Mouse (Mus musculus) layer of hippocampus, postnatal 25 days (tissue): ENCODE measurements around the gene Sox8. TPM values are rescaled to one million over a fixed set of nuclear protein-coding genes. Genes with fewer than 3 reads are reported as not detected.

Source experiments
- DNase-seq, 2 experiments: peaks; one replicate each; pipeline ENCODE4 v3.0.0; 2022; ENCODE audit warnings: mixed read lengths in 2 of 2, low spot score in 1 of 2; ENCODE audit errors: extremely low spot score in 1 of 2
- total RNA-seq, 2 experiments: library from RNA; stranded (reverse); gene quantifications; 2 replicates each; pipeline ENCODE4 v1.2.3; 2021

Sox8 gene
- total RNA-seq, 2 experiments from 2014 or later: 61.9 to 67.1 TPM

GRCm38 (mm10) chr17:25583099-25583498 lies 12.6 kb upstream of the Sox8 start:
- DNase-seq: no peak

DNA sequence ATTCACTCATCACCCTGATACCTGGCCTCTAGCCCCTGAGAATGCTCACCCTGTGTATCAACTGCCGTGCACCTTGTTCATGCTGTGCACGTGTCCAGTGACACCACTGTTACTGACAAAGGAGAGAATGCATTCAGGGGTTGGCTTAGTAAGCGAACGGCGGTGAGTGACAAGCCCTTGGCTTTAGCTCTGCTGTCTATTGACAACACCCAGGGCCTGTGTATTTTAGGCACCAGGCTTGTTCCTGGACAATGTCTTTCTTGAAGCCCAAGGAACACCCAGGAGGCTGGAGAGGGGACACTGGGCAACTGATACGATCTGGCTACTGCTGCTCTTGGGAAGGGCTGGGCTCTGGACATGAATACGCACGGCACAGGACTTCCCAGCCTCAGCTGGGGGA lies 11.6 kb upstream of the Sox8 start:
- DNase-seq: no peak

GRCm38 (mm10) chr17:25579332-25580047 lies 9.0 kb upstream of the Sox8 start:
- DNase-seq: no peak

DNA sequence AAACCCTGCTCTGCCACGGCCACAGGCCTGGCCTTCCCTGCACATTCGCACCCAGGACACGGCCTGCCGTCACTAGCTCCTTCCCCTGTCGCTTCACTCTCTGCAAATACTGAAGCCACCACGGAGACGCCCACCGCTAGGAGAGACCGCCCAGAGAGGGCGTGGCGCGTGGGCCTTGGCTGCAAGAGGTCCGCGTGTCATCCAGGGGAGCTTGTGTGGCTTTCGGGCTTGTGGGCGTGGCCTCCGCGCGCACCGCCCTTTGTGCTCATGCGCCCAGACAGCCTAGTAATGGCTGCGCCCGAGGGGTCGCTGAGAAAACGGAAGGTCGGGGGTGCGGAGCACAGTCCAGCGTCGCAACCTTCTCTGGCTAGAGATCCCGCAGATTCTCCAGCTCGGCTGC lies 8.4 kb upstream of the Sox8 start, which contains the start of gene Lmf1:
TSS of gene Lmf1 (plus strand) at position 166 of the 400 bp plus-strand sequence.
- DNase-seq: peak; percentile 78 to 83

DNA sequence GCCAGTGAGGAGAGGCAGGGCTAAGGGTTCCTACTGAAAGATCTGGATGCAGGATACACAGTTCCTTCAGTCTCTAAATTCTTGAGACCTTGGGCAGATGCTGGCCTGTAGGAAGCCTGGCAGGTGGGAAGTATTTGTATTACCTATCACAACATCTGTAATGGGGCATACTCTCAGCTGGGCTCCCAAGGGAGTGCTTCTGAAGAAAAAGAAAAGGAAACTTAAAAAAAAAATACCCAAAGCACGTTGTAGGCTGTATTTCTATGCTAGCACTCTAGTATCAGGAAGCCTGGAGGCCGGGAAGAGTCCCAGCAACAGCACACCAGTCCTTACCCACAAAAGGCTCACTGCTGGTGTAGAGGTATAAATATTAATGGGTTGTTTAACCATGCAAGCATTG lies 7.2 kb upstream of the Sox8 start:
- DNase-seq: no peak

- DNase-seq: no peak
Measured at GRCm38 (mm10) chr17:25577263-25577662, 6.8 kb upstream of the Sox8 start.

GRCm38 (mm10) chr17:25576034-25576433 lies 5.5 kb upstream of the Sox8 start:
- no peak for DNase-seq

GRCm38 (mm10) chr17:25575208-25575971 lies 4.9 kb upstream of the Sox8 start:
- peak in 1 of 2 experiments; percentile 45 for DNase-seq

DNA sequence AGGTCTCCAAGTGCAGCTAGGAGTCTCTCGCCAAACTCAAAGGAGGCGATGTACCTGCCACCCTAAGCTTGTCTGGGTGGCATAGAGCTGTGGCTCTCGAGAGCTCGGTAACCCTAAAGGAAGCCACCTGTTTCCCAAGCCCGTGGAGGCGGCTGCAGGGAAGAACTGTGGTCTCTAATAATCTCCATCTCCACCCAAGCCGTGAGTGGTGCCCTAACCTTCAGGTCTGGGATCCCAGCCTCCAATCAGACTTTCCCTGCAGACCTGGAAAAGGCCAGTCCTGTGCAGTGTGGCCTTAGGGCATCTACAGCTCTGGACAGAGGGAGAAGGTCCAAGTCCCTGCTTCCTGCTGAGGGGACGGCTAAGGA lies 951 bp upstream of the Sox8 start:
- DNase-seq: no peak

DNA sequence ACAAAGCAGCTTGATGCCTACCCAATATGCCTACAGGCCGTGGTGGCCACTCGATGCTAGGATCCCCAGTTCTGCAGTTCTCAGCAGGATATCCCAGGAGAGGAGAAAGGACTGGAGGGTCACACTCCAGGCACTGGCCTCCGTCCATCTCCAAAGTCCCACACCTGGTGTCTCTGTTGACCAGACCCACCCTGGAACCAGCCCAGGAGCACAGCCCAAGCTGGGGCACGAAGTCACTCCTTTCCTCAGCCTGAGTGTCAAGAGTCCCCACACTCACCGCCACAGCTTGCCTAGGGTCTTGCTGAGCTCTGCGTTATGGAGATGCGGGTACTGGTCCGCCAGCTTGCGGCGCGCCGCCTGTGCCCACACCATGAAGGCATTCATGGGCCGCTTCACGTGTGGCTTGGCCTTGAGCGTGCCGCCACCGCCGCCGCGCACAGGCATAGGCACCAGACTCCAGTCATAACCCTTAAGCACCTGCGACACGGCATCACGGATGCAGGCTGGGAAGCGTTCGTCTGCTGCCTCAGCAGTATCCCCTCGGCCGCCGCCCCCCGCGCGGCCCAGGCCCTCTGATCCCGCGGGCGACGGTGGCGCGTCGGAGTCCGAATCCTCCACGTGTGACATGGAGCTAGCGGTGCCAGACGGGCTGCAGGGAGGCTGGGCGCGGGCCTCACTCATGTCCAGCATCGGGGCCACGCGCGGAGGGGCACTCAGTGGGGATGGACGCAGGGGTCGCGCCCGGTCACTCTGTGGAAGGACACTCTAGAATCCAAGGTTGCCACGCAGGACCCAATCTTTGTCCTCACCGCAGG lies 446 bp downstream of the Sox8 start:
- DNase-seq: no peak

DNA sequence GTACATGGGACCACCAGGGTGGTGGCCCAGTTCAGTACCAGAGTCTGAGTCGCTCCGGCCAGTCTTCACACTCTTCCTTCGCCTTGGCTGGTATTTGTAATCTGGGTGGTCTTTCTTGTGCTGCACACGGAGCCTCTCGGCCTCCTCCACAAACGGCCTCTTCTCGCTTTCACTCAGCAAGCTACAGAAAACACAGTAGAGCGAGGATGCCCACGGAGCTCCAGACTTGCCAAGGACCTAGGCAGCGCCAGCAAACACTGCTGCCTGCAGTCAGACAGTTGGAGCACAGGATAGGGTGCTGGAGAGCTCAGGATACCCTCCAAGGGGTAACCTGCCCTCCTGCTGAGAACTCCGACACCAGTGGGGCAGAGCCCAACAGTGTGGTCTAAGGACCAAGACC lies 1.6 kb downstream of the Sox8 start:
- DNase-seq: no peak

GRCm38 (mm10) chr17:25568206-25568605 lies 2.3 kb downstream of the Sox8 start:
- DNase-seq: peak; percentile 44 to 53

GRCm38 (mm10) chr17:25567745-25568144 lies 2.7 kb downstream of the Sox8 start:
- DNase-seq: peak; percentile 78 to 92

GRCm38 (mm10) chr17:25567261-25567660 lies 3.2 kb downstream of the Sox8 start:
- peak in 1 of 2 experiments; percentile 30 for DNase-seq

GRCm38 (mm10) chr17:25565860-25566600 lies 4.5 kb downstream of the Sox8 start:
- no peak for DNase-seq

DNA sequence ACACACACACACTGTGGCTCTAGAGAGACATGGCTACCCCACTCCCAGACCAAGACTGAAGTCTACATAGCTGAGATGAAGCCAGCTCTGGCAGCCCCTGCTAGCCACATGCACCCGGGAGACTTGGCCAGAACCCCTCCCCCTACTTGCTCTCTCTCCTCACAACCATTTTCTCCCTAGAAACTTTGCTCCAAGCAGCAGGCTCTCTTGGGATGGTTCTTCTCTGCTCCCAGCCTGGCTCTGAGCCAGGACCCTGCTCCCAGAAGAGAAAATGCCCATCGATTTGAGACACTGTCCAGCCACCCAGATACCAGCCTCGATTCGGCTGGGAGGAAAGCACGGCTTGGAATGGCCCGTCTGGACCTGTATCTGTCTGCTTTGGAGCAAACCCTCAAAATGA lies 5.2 kb downstream of the Sox8 start:
- peak in 1 of 2 experiments; percentile 32 for DNase-seq

GRCm38 (mm10) chr17:25564481-25564880 lies 6.0 kb downstream of the Sox8 start:
- no peak for DNase-seq

- peak in 1 of 2 experiments; percentile 40 for DNase-seq
Measured at GRCm38 (mm10) chr17:25561223-25562028, 9.1 kb downstream of the Sox8 start.

DNA sequence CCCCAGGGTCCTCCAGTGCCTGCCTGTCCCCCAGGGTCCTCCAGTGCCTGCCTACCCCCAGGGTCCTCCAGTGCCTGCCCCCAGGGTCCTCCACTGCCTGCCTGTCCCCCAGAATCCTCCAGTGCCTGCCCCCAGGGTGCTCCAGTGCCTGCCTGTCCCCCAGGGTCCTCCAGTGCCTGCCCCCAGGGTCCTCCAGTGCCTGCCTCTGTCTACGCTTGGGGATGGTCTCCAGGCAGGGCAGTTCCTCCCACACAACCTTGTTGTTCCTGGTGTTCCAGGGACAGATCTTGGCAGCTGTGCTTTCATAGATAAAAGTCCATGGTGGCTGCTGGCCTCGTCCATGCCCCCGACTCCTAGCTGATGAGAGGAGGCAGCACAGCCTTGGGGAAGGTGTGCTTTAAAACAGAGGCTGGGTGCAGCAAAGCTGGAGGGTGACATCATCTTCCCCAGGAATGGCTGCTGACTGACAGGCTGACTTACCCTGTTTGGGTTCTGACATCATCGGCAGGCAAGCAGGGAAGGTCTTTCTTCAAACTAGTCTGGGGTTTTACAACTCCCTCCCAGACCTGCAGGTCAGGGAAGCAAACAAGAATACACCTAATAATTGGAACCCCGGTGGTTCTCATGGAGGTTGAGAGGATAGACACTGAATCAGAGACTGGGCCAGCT lies 9.8 kb downstream of the Sox8 start:
- DNase-seq: no peak
